Mouse (Mus musculus) adrenal gland, adult 18-20 months (tissue): ENCODE results near the gene B4galnt2. TPM values are rescaled to one million over a fixed set of nuclear protein-coding genes. Genes with fewer than 3 reads are reported as not detected.
A peak's percentile ranks its signal among the peaks of the same experiment; 100 is the strongest.

Experiments used
- DNase-seq, 2 experiments: peaks; one replicate each; pipeline ENCODE4 v3.0.0; 2021 to 2022; ENCODE audit warnings: low spot score in 2 of 2
- microRNA-seq, 2 experiments: library from miRNA; unstranded; fragments of <30 nt; microRNA quantifications; one replicate each; pipeline ENCODE4 v1.2.0; 2021; ENCODE audit warnings: borderline number of aligned reads in 2 of 2
- total RNA-seq, 2 experiments: library from RNA; stranded (reverse); gene quantifications; 1 replicate in 1 of 2; 2 replicates in 1 of 2; pipeline ENCODE4 v1.2.3; 2021

B4galnt2 gene
- total RNA-seq, 2 experiments from 2014 or later: not detected

DNA sequence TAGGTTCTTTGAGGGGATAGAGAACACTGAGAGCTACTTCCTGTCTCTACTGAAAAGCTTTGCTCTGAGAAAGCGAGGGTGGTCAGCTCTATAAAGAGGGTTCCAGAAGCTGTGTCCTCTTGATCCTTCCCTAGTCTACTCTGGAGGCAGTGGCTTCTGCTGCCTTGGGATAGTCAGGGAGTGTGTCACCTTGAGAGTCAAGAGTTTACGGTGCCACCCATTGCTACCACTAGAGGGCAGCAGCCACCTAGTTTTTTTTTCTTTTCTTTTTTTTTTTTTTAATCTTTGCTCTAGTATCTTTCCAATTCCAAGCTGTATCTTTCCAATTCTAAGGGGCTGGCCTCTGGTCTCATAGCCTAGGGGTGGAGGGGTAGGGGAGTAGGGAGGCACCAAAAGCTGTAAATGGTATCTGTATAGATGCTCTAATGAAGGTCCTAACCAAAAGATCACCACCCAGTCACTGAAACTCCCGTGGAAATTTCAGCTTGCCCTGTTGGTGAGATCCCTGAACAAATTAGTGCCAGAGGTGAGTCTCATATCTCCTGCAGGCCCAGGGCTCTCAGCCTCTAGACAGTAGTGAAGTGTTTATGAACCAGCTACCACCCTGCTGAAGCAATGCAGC lies 87.1 kb downstream of the B4galnt2 start:
- DNase-seq: peak; percentile 65 to 73

- DNase-seq: no peak
Measured at GRCm38 (mm10) chr11:95827168-95827447, 87.6 kb downstream of the B4galnt2 start.

GRCm38 (mm10) chr11:95826317-95827167 lies 88.1 kb downstream of the B4galnt2 start:
- DNase-seq: no peak

- no peak for DNase-seq
Measured at GRCm38 (mm10) chr11:95825625-95826024, 89.1 kb downstream of the B4galnt2 start.

DNA sequence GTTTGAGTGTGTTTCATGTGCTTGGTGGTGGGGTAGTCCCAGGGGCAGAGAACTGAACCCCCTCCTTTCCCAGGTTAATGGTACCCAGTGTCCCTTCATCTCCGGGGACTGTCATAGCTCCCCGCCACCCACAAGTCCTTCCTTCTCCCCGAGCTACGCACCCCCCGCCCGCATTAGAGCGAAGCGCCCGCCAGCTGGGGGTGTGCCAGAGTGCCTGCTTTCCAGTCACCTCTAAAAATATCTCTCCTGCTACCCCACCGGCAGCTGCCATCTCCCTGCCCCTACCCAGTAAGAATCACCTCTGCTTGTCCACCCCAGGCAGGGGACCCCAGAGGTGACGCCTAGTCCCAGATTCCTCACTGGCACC lies 89.8 kb downstream of the B4galnt2 start:
- peak; percentile 49 to 67 for DNase-seq

DNA sequence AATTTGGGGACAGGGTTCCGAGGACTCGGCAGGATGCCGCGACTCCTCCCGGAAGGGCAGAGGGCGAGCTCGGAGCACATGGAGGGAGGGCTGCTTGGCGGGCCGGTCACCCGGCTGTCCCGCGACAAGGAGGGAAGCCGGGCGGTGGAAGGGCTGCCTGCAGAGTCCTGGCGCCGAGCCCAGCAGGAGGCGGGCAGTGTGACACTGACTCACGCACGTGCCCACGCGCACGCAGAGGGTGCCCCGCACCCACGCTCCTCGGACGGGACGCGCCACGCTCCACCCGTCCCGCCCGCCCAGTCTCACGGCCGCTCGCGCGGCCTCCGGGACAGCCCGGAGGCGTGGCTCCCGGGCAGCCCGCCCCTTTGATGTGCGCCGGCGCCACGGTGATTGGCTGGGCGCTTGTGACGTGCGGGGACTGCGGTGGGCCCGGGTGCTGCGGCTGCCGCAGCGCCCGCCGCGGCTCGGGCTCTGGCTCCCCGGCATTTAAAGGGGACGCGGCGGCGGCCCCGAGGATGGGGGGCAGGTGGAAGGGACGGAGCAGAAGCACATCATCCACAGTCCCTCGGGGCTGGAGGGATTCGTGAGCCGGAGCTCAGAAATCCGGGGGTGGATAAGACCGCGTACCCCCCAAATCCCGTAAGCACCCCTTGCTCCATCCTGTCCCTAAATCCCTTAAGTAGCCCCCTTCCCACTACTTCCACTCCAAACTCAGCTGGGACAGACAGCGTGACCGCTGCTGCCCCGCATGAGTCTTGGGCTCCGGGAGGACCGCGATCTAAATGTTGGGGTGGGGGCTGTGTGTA lies 90.4 kb downstream of the B4galnt2 start, which contains the start of gene Phospho1:
Gene Phospho1, plus strand, starts transcription at position 429 of the 806 bp plus-strand sequence.
- peak; percentile 93 to 94 for DNase-seq

- DNase-seq: no peak
Measured at GRCm38 (mm10) chr11:95822437-95822836, 92.3 kb downstream of the B4galnt2 start.

- no peak for DNase-seq
Measured at GRCm38 (mm10) chr11:95821511-95821910, 93.2 kb downstream of the B4galnt2 start.

DNA sequence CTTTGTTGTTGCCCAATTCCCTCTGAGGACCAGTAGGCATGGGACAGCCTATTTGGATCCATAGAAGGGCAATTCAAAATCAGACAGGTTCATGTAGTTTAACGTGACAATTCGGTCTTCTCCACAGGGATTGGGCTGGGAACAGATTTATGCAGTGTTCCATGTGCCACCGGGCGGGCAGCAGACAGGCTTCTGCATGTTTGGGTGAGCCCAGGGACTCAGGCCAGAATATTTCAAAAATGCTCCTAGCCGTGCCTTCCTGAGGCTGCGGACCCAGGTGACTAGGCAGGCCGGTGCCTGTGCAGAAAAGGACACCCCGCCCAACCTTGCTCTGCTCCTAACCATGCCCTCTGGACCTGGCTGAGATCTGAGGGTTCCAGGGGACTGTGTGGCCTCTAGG lies 95.6 kb downstream of the B4galnt2 start:
- DNase-seq: no peak

Small RNA genes within 50 kb of the gene (microRNA-seq; reads per million reads assigned to microRNA genes)
- gene Mir3063: 0 reads per million in 2 experiments

Other genes with a start within 250 kb of the B4galnt2 start
- gene Phb, start 247.9 kb downstream of the B4galnt2 start, total RNA-seq: 100 to 1,000 TPM; 319 to 350 TPM
- 10 to 100 TPM; 31.8 to 40.5 TPM for gene Zfp652, start 202.2 kb downstream of the B4galnt2 start, total RNA-seq
- gene B130006D01Rik, start 191.3 kb downstream of the B4galnt2 start, total RNA-seq: under 1 TPM; 0.46 to 0.51 TPM
- 100 to 1,000 TPM; 202 to 415 TPM for gene Phospho1, start 90.4 kb downstream of the B4galnt2 start, total RNA-seq
- gene Gngt2, start 77.7 kb downstream of the B4galnt2 start, total RNA-seq: 10 to 100 TPM; 23.9 to 29.2 TPM
- gene Abi3, start 72.4 kb downstream of the B4galnt2 start, total RNA-seq: 10 to 100 TPM; 13.9 to 15.4 TPM
- under 1 TPM; 0.22 to 0.53 TPM for gene Igf2bp1, start 91.0 kb upstream of the B4galnt2 start, total RNA-seq
- not detected for gene Gip, start 109.7 kb upstream of the B4galnt2 start, total RNA-seq
- 10 to 100 TPM; 81.1 to 87.0 TPM for gene Snf8, start 120.0 kb upstream of the B4galnt2 start, total RNA-seq
- gene Ube2z, start 150.5 kb upstream of the B4galnt2 start, total RNA-seq: 10 to 100 TPM; 49.3 to 57.7 TPM
- 100 to 1,000 TPM; 228 to 281 TPM for gene Atp5g1, start 160.8 kb upstream of the B4galnt2 start, total RNA-seq
- gene Calcoco2, start 197.1 kb upstream of the B4galnt2 start, total RNA-seq: not detected
- gene Ttll6, start 218.9 kb upstream of the B4galnt2 start, total RNA-seq: not detected